Mouse (Mus musculus): ENCODE measurements at regions not wholly inside any gene's neighbourhood (a gene's known extent, or its start where the extent isn't known, plus 50 kb on each side); places are given as distances from the start of the nearest gene placed in this dataset.

- H3K4me3 ChIP-seq (replicated peaks), result no peak overlapping the region
- ATAC-seq (ENCODE audit: low FRiP score), result no peak
- no peak overlapping the region for H3K9ac ChIP-seq
- H3K27me3 ChIP-seq, result peaks cover 4% of the 10 kb centered on the region; the same call in 1 of the 2 replicates
- no peak overlapping the region for H3K4me2 ChIP-seq
- H3K9me3 ChIP-seq, result no peaks in the 10 kb centered on the region
- H3K27ac ChIP-seq, result no peak overlapping the region
- 63% methylated on average over 6 of the region's 6 CpGs for WGBS
- H3K36me3 ChIP-seq (replicated peaks), result no peaks in the 10 kb centered on the region
- H3K4me1 ChIP-seq, result peaks cover 2% of the 10 kb centered on the region; the same call in 1 of the 2 replicates
Measured at GRCm38 (mm10) chr12:25272114-25272751, 175.3 kb upstream of the Id2 start.

GRCm38 (mm10) chr12:25269878-25270277 lies 172.9 kb upstream of the Id2 start:
- Histone ChIP-seq H3K4me1 (peaks cover 11% of the 10 kb centered on the region), H3K9me3 (no peaks in the 10 kb centered on the region), H3K36me3 (replicated peaks) (no peaks in the 10 kb centered on the region), H3K9ac (no peak overlapping the region), H3K4me3 (replicated peaks) (no peak overlapping the region), H3K27me3 (peaks cover 4% of the 10 kb centered on the region; the same call in 1 of the 2 replicates), H3K27ac (no peak overlapping the region), H3K4me2 (no peak overlapping the region)
- no peak for ATAC-seq (ENCODE audit: low FRiP score)
- WGBS, result 84% methylated on average over 3 of the region's 3 CpGs

- H3K9me3 ChIP-seq, result no peaks in the 10 kb centered on the region
- H3K4me3 ChIP-seq (replicated peaks), result no peak overlapping the region
- H3K27ac ChIP-seq, result no peak overlapping the region
- peaks cover 4% of the 10 kb centered on the region; the same call in 1 of the 2 replicates for H3K27me3 ChIP-seq
- ATAC-seq (ENCODE audit: low FRiP score), result no peak
- WGBS, result 74% methylated on average over 18 of the region's 18 CpGs
- H3K4me2 ChIP-seq, result no peak overlapping the region
- peaks cover 11% of the 10 kb centered on the region for H3K4me1 ChIP-seq
- H3K9ac ChIP-seq, result no peak overlapping the region
- H3K36me3 ChIP-seq (replicated peaks), result no peaks in the 10 kb centered on the region
Measured at GRCm38 (mm10) chr12:25268871-25269850, 172.2 kb upstream of the Id2 start.

- ATAC-seq (ENCODE audit: low FRiP score), result no peak
- 75% methylated on average over 7 of the region's 7 CpGs for WGBS
Measured at GRCm38 (mm10) chr12:25268323-25268722, 171.4 kb upstream of the Id2 start.

GRCm38 (mm10) chr12:25267572-25268115 lies 170.7 kb upstream of the Id2 start:
- no peak for ATAC-seq (ENCODE audit: low FRiP score)
- 90% methylated on average over 13 of the region's 13 CpGs for WGBS
- Histone ChIP-seq H3K9ac (no peak overlapping the region), H3K4me1 (peaks cover 9% of the 10 kb centered on the region), H3K27ac (no peak overlapping the region), H3K9me3 (no peaks in the 10 kb centered on the region), H3K4me3 (replicated peaks) (no peak overlapping the region), H3K4me2 (no peak overlapping the region), H3K27me3 (peaks cover 4% of the 10 kb centered on the region; the same call in 1 of the 2 replicates), H3K36me3 (replicated peaks) (no peaks in the 10 kb centered on the region)

More at GRCm38 (mm10) chr12:25268323-25268722, 171.4 kb upstream of the Id2 start:
- Histone ChIP-seq H3K4me3 (replicated peaks) (no peak overlapping the region), H3K36me3 (replicated peaks) (no peaks in the 10 kb centered on the region), H3K27me3 (peaks cover 4% of the 10 kb centered on the region; the same call in 1 of the 2 replicates), H3K27ac (no peak overlapping the region), H3K9ac (no peak overlapping the region), H3K9me3 (no peaks in the 10 kb centered on the region), H3K4me2 (no peak overlapping the region), H3K4me1 (peaks cover 9% of the 10 kb centered on the region)

GRCm38 (mm10) chr12:25266701-25267571 lies 170.0 kb upstream of the Id2 start:
- H3K9ac ChIP-seq, result no peak overlapping the region
- H3K4me1 ChIP-seq, result peaks cover 9% of the 10 kb centered on the region
- H3K27ac ChIP-seq, result no peak overlapping the region
- WGBS, result 67% methylated on average over 17 of the region's 17 CpGs
- ATAC-seq (ENCODE audit: low FRiP score), result no peak
- no peak overlapping the region for H3K4me3 ChIP-seq (replicated peaks)
- H3K36me3 ChIP-seq (replicated peaks), result no peaks in the 10 kb centered on the region
- no peaks in the 10 kb centered on the region for H3K9me3 ChIP-seq
- H3K27me3 ChIP-seq, result peaks cover 4% of the 10 kb centered on the region; the same call in 1 of the 2 replicates
- no peak overlapping the region for H3K4me2 ChIP-seq

DNA sequence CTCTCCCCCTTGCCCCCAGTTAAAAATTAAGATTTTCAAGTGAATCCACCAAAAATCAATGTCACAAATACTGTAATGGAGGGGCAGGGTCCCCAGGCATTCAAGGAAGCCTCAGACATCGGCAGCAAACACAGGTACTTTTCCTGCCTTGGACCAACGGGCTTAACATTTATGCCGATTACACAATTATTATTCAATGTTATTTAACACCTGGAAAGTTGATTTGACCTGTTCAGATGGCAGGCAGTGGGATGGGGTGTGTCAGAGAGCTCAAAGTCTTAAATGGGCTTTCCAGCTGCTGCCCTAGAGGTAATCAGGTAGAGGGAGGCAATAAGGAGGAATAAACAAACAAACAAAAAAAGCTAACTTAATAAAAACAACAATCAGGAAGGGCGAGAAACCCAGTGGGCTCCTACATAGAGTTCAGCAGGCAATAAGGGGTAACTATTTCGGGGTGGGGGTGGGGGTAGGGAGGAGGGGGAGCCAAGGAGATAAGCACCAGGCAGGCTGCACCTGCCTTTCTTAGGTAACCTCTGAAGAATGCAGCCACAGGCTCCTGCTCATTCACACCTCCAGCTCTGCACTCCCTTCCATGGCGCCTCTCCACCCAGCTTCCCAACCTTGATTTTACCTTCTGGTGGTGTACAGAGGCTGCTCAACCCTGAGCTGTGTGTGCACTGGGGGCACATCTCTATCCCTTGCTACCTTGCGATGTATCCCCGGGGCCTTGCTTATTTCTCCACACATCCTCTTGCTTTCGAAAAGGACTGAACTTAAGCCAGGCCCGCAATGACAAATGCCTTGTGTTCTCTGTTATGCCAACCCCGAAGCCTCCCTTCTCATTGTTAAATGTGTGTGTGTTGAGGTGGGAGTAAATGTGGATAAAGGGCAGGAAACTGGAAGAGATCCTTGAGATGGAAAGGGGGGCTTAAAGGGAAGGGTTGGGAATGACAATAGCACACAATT lies 168.9 kb upstream of the Id2 start:
- no peak overlapping the region for H3K9ac ChIP-seq
- H3K27me3 ChIP-seq, result peaks cover 4% of the 10 kb centered on the region; the same call in 1 of the 2 replicates
- no peak overlapping the region for H3K27ac ChIP-seq
- no peaks in the 10 kb centered on the region for H3K36me3 ChIP-seq (replicated peaks)
- no peak overlapping the region for H3K4me2 ChIP-seq
- H3K4me1 ChIP-seq, result peaks cover 9% of the 10 kb centered on the region
- no peak overlapping the region for H3K4me3 ChIP-seq (replicated peaks)
- 52% methylated on average over 11 of the region's 11 CpGs for WGBS
- ATAC-seq (ENCODE audit: low FRiP score), result no peak
- H3K9me3 ChIP-seq, result no peaks in the 10 kb centered on the region

DNA sequence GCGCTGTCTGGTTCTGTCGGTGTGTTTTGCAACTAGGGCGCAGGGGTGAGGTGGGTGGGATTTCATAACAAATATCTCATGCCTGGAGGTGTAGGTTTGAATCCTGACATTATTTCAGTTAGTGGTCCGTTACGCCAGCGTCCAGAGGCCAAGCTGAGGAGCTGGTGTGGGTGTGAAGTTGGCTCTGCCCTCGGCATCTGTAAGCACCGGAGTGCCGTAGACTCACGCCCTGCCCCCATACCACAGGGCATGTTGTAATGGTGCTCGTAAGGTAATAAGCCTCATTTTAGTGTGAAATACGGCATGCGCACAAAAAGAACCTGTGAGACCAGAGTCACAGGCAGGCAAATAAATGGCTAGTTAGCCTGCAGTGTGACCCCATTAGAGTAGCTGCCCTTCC lies 168.1 kb upstream of the Id2 start:
- no peak overlapping the region for H3K9ac ChIP-seq
- no peaks in the 10 kb centered on the region for H3K9me3 ChIP-seq
- H3K4me3 ChIP-seq (replicated peaks), result no peak overlapping the region
- WGBS, result 64% methylated on average over 13 of the region's 13 CpGs
- no peaks in the 10 kb centered on the region for H3K36me3 ChIP-seq (replicated peaks)
- H3K4me1 ChIP-seq, result peaks cover 9% of the 10 kb centered on the region
- no peak for ATAC-seq (ENCODE audit: low FRiP score)
- H3K27me3 ChIP-seq, result peaks cover 4% of the 10 kb centered on the region; the same call in 1 of the 2 replicates
- no peak overlapping the region for H3K27ac ChIP-seq
- no peak overlapping the region for H3K4me2 ChIP-seq

DNA sequence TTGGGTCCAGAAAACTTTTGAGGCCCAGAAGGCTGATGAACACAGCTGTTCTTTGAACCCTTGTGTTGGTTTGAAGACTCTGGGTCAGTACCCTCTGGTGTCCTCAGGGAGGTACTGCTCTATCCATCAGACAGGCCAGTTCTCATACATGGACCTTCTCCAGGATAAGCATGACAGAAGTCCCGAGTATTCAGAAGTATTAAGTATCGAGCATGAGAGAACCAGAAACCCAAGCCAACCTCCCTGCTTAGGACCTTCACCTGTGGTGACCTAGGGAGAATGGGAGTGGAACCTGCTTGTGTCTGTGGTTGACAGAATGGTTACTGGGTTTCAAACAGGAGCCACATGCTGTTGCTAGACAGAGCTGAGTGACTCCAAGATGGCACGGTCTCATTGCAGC lies 167.5 kb upstream of the Id2 start:
- H3K27ac ChIP-seq, result no peak overlapping the region
- no peaks in the 10 kb centered on the region for H3K36me3 ChIP-seq (replicated peaks)
- no peak overlapping the region for H3K9ac ChIP-seq
- no peaks in the 10 kb centered on the region for H3K9me3 ChIP-seq
- H3K4me1 ChIP-seq, result peaks cover 9% of the 10 kb centered on the region
- ATAC-seq (ENCODE audit: low FRiP score), result no peak
- H3K27me3 ChIP-seq, result peaks cover 4% of the 10 kb centered on the region; the same call in 1 of the 2 replicates
- H3K4me3 ChIP-seq (replicated peaks), result no peak overlapping the region
- 87% methylated on average over 3 of the region's 3 CpGs for WGBS
- no peak overlapping the region for H3K4me2 ChIP-seq

DNA sequence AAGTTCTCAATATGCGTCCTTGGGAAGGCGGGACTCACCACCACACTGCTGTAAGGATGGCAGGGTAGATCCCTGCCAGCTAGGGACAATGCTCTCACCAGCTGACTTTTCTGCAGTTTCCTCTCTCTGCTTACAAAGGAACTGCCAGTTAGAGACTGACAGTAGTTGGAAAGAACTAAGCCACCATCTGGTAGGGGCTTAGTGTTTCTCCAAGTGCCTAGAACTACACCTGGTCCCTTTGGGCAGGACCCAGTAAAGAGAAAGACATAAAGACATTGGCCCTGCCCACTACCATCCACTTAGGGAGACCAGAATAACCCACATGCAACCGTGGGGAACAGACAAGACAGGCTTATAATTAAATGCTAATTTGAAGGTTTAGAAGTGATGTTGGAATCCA lies 165.5 kb upstream of the Id2 start:
- no peak overlapping the region for H3K4me3 ChIP-seq (replicated peaks)
- WGBS, result 80% methylated on average over 3 of the region's 3 CpGs
- H3K27me3 ChIP-seq, result peaks cover 2% of the 10 kb centered on the region; the same call in 1 of the 2 replicates
- H3K27ac ChIP-seq, result no peak overlapping the region
- no peaks in the 10 kb centered on the region for H3K36me3 ChIP-seq (replicated peaks)
- H3K9ac ChIP-seq, result no peak overlapping the region
- H3K4me1 ChIP-seq, result peaks cover 9% of the 10 kb centered on the region
- no peak overlapping the region for H3K4me2 ChIP-seq
- no peaks in the 10 kb centered on the region for H3K9me3 ChIP-seq
- no peak for ATAC-seq (ENCODE audit: low FRiP score)

- no peak overlapping the region for H3K4me3 ChIP-seq (replicated peaks)
- H3K27ac ChIP-seq, result no peak overlapping the region
- no peaks in the 10 kb centered on the region for H3K36me3 ChIP-seq (replicated peaks)
- H3K4me2 ChIP-seq, result no peak overlapping the region
- H3K27me3 ChIP-seq, result no peaks in the 10 kb centered on the region
- no peaks in the 10 kb centered on the region for H3K9me3 ChIP-seq
- H3K4me1 ChIP-seq, result no peaks in the 10 kb centered on the region
- H3K9ac ChIP-seq, result no peak overlapping the region
- no peak for ATAC-seq (ENCODE audit: low FRiP score)
- 96% methylated on average over 2 of the region's 2 CpGs for WGBS
Measured at GRCm38 (mm10) chr12:25259123-25259522, 162.2 kb upstream of the Id2 start.
